Mouse (Mus musculus) skeletal muscle tissue, adult 2 months (tissue): Measurements from ENCODE around the gene 4833423E24Rik.

Experiments used
- DNase-seq: peaks from one replicate; pipeline ENCODE4 v3.0.0-alpha.2; 2012; ENCODE audit warnings: low read depth, low spot score

4833423E24Rik gene

GRCm38 (mm10) chr2:85518879-85519278 is at the start of gene 4833423E24Rik:
4833423E24Rik (minus strand) TSS chr2:85519024.
- DNase-seq = no peak

GRCm38 (mm10) chr2:85561187-85561586 is 42.4 kb upstream of the 4833423E24Rik start:
- peak; percentile 1 for DNase-seq

- DNase-seq = no peak
These were observed 41.4 kb upstream of the 4833423E24Rik start for GRCm38 (mm10) chr2:85560226-85560625.

GRCm38 (mm10) chr2:85554806-85555205 is 36.0 kb upstream of the 4833423E24Rik start:
- no peak for DNase-seq

GRCm38 (mm10) chr2:85533934-85534333 is 15.1 kb upstream of the 4833423E24Rik start:
- DNase-seq = no peak

GRCm38 (mm10) chr2:85532082-85532778 is 13.4 kb upstream of the 4833423E24Rik start:
- no peak for DNase-seq

GRCm38 (mm10) chr2:85522859-85523489 is 4.2 kb upstream of the 4833423E24Rik start:
- DNase-seq = no peak

- DNase-seq = no peak
These were observed 532 bp downstream of the 4833423E24Rik start for GRCm38 (mm10) chr2:85518292-85518691.

GRCm38 (mm10) chr2:85510376-85510775 is 8.4 kb downstream of the 4833423E24Rik start:
- DNase-seq = no peak

GRCm38 (mm10) chr2:85490396-85490795 is 28.4 kb downstream of the 4833423E24Rik start:
- DNase-seq = no peak

GRCm38 (mm10) chr2:85466801-85467325 is 52.0 kb downstream of the 4833423E24Rik start:
- DNase-seq = peak; percentile 9

- no peak for DNase-seq
These were observed 75.3 kb downstream of the 4833423E24Rik start, which contains the start of gene Olfr995 for GRCm38 (mm10) chr2:85443539-85443938. Olfr995 (minus strand) TSS chr2:85443639.

GRCm38 (mm10) chr2:85442546-85442945 is 76.3 kb downstream of the 4833423E24Rik start:
- no peak for DNase-seq

- DNase-seq = no peak
These were observed 82.5 kb downstream of the 4833423E24Rik start, which contains the start of gene Olfr994 for GRCm38 (mm10) chr2:85436351-85436750. Olfr994 (minus strand) TSS chr2:85436451.
